Mouse (Mus musculus) monocyte, adult 5-6 weeks (primary cell): ENCODE data around the gene Ankra2. TPM values are rescaled to one million over a fixed set of nuclear protein-coding genes. Genes with fewer than 3 reads are reported as not detected.

Source experiments
- ATAC-seq: fragments of 153-309, 156-312 bp; replicated peaks from 2 replicates; pipeline ENCODE4 v1.8.0; 2017; ENCODE audit warnings: mild to moderate bottlenecking; ENCODE audit not compliant: low TSS enrichment, insufficient number of reproducible peaks, severe bottlenecking, poor library complexity, low FRiP score
- total RNA-seq: library from RNA; stranded (forward); fragments of 200-1000, 200-491, 200-594 nt; gene quantifications from 3 replicates; pipeline ENCODE4 v1.2.3, GENCODE M21; 2017

Gene Ankra2
- total RNA-seq, 1 experiment from 2014 or later: 47.0 TPM

GRCm38 (mm10) chr13:98280990-98281650 is 18.2 kb downstream of the Ankra2 start:
- no peak for ATAC-seq

GRCm38 (mm10) chr13:98290719-98291118 is 27.8 kb downstream of the Ankra2 start:
- ATAC-seq: no peak

GRCm38 (mm10) chr13:98291712-98292111 is 28.8 kb downstream of the Ankra2 start:
- ATAC-seq: peak; percentile 68

- no peak for ATAC-seq
Observed at GRCm38 (mm10) chr13:98296072-98296471, 33.2 kb downstream of the Ankra2 start.

- no peak for ATAC-seq
Observed at GRCm38 (mm10) chr13:98297883-98298482, 35.1 kb downstream of the Ankra2 start.

- ATAC-seq: peak; percentile 86
Observed at GRCm38 (mm10) chr13:98298833-98299758, 36.2 kb downstream of the Ankra2 start.

- no peak for ATAC-seq
Observed at GRCm38 (mm10) chr13:98305257-98305656, 42.4 kb downstream of the Ankra2 start.

GRCm38 (mm10) chr13:98306393-98306792 is 43.5 kb downstream of the Ankra2 start:
- no peak for ATAC-seq

- ATAC-seq: no peak
Observed at GRCm38 (mm10) chr13:98306852-98307475, 44.1 kb downstream of the Ankra2 start.

GRCm38 (mm10) chr13:98308004-98308403 is 45.1 kb downstream of the Ankra2 start:
- ATAC-seq: no peak

GRCm38 (mm10) chr13:98308724-98309123 is 45.9 kb downstream of the Ankra2 start:
- no peak for ATAC-seq

- ATAC-seq: no peak
Observed at GRCm38 (mm10) chr13:98311597-98311996, 48.7 kb downstream of the Ankra2 start.

- no peak for ATAC-seq
Observed at GRCm38 (mm10) chr13:98313631-98314030, 50.8 kb downstream of the Ankra2 start.

- no peak for ATAC-seq
Observed at GRCm38 (mm10) chr13:98315124-98315523, 52.2 kb downstream of the Ankra2 start.

GRCm38 (mm10) chr13:98316140-98316479 is 53.2 kb downstream of the Ankra2 start:
- ATAC-seq: no peak

- ATAC-seq: peak; percentile 87
Observed at GRCm38 (mm10) chr13:98316480-98317245, 53.8 kb downstream of the Ankra2 start, which contains the start of gene Btf3. Gene Btf3 (minus strand): TSS chr13:98317006.

GRCm38 (mm10) chr13:98317246-98317677 is 54.4 kb downstream of the Ankra2 start:
- no peak for ATAC-seq

- ATAC-seq: no peak
Observed at GRCm38 (mm10) chr13:98317911-98318310, 55.0 kb downstream of the Ankra2 start.
